Mouse (Mus musculus) cerebellum, adult 9-10 months (tissue): ENCODE results near the gene Arl4c.
"Not testable (repeated sequence)": the region's sequence is repeated elsewhere in the genome, so short reads cannot be mapped to it uniquely, and the experiment has no call there.

ENCODE experiments used
- DNase-seq: peaks from one replicate; pipeline ENCODE4 v3.0.0; 2022

Gene Arl4c

DNA sequence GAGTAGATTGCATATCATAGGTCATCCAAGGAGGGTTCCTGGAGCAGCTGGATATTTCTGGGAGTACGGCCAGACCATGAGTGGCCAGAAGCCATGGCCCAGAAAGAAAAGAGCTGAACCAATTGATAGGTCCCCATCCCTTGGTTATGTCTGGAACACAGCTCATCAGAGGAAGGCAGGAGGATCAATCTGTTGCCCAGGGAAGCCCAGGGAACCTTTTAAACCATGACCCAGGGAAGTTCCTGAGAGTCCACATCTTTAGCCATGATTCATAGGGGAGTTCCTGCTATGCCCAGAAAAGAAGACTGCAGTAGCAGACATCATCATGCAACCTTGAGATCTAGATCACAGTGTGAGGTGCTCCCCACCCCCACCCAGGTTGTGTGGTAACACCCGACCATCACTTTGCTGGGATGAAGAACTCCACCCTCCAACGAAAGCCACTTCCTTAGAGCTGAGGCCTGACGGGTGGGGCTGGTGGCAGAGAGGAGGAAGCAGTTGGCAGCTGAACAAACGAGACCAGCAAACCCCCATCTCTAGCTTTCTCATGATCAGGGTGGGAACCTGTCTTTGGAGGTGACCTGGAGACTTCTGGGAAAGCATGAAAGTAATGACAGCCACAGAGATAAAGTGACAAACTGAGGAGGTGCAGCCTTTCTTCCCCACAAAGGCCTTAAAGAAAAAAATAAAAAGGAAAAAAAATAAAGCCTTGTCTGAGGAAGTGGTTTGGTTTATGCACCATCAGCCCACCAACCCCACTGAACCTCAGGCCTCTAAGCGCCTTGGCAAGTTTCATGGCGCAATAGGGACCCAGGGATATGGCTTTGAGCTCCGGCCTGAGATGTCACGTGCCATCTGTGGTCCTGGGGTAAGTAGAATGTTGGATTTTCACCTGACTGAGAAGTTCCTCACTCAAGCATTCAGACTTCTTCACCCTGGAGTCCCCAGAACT, 47.2 kb downstream of the Arl4c start:
- DNase-seq = no peak

DNA sequence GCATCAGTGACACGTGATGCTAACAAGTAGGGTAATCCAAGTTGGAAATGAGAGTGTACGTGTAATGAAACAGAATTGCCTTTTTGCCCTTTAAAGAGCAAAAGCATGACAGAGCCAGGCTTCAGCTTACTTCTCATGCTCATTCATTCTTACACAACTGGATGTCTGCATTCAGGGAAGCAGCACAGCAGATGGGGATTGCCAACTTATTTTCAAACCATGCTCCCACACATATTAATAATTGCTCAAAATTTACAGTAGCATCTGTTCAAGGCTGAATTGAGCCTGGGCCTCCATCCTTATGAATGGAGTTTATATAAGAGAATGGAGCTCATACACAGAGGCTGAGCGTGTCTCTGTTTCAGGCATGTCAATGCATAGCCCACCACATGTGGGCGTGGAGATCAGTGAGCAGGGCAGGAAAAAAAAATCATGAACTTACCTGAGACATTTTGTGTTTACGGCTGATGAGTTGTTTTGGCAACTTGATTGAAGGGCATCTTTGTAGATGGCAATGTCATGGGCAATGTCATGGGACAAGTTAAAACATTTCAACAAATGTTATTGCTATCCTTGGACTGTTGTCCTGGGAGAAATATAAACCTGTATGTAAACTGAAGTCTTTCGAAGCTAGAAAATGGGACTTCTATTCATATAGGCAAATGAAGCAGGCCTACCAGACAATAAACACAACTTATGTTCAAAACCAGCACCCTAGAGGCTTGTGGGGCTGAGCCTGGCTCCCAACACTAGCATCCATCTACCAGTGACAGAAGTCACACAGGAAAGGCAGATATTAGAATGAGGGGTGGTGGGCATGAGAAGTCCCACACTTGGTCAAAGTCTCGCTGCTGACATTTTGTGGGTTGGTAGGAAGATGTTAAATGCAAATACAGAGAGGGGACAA, 48.2 kb downstream of the Arl4c start:
- no peak for DNase-seq

DNA sequence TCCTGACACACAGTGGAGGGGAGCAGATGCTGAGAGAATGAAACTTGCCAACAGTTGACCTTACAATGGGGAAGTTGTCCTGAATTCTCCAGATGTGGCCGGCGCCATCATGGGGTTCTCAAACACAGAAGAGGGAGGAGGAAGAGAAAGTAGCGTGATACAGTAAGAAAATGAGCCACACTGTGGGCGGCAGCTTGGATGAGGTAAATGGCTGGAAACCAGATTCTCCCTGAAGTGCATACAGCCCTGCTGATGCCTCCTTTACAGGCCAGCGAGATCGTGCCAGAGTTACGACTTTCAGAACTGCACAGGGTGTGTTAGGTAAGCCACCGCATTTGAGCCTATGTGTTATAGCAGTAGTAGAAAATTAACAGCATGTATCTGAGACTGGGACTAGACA, 49.3 kb downstream of the Arl4c start:
- DNase-seq = no peak

DNA sequence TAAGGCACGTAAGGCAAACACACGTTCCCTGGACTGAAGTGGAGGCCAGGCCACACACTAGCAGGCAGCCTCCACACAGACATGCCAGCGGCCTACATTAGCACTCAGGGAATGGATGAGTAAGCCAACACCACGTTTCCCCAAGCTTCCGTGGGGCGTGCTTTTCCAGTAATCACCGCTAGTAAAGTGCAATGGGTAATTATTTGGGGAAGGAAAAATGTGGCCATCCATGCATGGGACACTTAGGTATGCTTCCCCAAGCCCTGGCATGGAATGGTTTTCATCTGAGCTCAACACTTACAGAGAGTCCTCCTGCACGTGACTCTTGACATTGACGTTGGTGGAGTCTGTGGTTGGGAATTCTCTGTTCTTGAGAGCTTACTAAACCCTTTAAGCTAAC, 50.4 kb downstream of the Arl4c start:
- DNase-seq = no peak

DNA sequence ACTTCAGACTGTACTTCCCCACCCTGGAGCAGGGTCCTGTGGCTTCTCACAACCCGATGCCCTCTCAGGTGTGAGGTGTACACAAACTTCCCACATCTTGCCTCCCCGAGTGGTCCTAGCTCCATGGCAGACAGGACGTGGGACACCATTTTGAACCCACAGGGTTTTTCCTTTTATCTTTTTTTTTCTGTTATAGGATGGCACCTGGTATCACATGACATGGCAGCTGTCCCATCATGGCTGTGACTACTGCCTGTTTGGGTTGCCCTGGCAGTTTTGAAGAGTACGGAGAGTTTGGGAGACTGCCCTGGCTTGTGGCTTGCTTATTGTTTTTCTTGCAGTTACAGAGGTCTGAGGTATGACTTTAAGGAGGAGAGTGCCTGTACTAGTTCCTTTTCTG, 53.3 kb downstream of the Arl4c start:
- no peak for DNase-seq

DNA sequence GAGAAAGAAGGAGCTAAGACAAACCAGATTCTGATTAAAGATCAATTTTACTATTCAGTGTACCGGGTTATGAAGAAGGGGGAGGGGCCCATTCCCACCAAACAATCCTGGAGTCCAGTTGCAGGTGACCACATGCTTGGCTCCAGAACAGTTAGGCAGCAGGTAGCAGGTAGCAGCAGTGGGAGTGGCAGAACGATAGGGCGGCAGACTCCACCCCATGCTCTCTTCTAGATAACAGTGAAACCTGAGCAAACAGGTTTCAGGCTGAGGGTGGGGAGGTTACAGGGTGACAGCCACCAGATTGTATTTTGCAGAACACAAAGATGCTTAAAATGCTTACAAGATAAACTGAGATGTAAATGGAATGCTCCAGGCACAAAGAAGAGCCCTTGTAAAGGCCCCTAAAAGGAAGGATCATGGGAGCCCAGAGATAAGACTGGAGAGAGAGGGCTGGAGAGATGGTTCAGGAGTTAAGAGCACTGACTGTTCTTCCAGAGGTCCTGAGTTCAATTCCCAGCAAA, 56.4 kb downstream of the Arl4c start:
- DNase-seq = no peak

DNA sequence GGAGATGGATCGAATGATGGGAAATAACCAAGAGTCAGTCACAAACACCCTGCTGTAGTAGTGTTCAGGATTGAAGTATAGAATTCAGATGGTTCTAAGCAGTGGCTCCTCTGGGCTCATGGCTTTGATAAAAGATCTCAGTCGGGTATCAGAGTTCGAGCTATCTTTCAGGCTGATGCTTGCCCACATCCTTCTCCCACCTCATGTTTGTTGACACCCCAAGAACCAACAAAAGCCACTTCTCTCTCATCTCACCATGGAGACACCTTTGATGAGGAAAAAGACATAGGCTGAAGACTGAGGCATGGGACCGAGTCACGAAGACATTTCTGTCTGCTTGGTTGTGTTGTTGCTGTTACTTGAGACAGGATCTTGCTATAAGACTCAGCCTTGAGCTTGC, 57.6 kb downstream of the Arl4c start:
- no peak for DNase-seq

DNA sequence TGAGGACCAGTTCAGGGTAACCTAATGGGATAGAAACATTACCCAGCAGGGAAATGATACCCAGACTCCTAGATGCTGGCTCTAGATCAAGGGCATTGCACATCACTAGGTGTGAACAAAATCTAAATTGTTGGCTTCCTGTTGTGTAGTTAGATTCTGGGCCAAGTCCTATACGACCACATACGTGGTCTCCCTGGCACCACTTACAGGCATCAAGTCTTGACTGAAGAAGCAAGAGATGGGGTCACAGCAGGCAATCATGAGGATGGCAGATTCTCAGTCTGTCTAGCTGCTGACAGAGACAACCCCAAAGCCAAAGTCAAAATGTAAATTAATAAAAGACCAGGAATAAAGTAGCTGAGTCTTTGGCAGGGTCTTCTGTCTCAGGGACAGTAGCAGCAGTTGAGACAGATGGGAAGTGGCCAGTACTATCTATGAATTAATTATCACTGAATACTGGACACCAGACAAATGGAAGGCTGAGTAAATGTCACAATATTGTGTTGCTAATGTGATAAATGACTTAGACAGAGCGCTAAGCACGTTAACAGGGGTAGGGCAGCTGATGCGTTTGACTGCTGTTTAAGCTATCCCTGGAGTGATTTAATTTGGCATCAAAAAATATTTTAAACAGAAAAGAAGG, 58.7 kb downstream of the Arl4c start:
- no peak for DNase-seq

DNA sequence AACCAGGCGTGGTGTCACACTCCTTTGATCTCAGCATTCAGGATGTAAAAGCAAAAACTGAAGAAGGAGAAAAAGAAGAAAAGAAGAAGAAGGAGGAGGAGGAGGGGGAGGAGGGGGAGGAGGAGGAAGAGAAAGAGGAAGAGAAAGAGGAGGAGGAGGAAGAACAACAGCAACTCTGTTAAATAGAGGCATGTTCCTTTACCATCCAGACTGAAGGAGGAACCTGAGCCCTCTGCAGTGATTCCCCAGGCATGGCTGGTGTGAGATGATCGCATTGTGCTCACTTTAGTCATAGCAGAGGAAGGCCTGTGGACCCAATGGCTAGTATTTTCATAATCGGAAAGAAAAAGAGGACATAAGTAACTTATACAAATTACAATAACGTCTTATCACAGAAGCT, 59.3 kb downstream of the Arl4c start:
- no peak for DNase-seq

DNA sequence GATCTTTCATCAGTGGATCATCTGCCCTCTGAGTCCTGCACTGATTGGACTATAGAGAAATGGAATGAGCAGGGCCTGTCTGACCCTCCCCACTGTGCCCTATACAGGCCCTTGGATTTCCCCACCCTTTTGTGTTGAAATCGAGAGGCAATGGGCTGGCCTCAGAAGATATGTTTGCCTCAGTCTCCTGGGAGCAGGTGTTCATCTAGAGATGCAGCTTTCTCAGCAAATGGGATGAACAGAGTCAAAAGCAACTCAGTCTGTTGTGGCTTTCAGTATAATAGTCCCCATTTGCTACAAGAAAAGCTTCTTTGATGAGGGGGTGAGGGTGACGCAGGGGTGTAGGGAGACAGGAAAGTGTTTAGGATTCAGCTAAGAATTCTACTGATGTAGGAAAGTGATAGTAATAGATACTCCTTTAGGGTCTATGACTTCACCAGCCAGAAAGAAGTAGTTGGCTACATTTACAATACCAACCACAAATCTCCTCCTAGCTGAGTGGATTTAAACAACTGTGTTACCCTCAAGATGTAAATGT, 60.3 kb downstream of the Arl4c start:
- DNase-seq = no peak

DNA sequence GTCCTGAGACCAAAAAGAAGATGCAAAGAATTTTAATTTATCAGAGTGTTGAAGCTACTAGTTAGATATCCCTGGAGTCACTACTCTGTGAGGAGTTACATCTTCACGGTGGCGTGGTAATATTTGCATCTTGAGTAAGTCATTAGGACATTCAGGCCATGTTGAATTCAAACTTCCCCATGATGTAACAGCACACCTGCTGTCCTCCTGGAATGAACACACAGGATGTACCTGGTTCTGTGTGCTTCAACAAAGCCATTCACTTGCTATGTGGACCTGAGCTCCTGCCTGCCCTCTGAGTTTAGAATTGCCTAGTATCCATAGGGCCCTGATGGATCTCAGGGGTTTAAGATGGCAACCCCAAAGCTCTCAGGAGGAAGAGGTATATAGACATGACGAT, 60.8 kb downstream of the Arl4c start:
- DNase-seq = no peak

DNA sequence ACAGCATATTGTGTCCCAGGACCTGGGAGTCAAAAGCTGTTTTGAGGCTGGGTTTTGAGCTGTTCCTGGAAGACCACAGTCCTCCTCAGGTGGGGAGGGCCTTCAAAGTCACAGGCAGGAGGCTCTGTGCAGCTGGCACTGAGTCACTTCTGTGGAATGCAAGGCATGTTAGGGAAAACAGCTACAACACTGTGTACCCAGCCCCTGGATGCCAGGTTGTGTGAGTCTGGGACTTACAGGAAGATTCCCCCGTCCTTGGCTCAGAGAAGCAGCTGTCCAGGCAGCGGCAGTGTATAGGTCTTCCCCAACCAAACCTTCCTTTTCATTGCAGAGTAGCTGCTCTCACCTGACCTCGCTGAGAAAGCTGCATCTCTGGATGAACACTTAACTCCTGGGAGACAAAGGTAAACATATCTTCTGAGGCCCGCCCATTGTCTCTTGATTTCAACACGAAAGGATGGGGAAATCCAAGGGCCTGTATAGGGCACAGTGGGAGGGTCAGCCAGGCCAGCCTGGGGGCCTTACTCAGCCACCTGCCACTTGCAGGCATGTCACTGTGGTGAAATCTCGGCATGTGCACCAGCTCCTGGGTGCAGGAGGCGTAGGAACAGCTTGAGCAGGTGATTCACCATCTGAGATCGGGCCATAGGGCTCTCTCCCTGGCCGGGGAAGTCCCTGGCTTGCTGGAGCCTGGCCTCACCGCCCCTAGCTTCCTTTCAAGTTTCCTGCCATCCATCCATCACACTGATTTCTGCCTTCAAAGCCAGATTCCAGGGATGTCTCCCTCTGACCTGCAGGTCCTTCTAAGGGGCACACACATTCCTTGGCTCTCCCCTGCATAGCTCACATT, 62.4 kb downstream of the Arl4c start:
- no peak for DNase-seq

DNA sequence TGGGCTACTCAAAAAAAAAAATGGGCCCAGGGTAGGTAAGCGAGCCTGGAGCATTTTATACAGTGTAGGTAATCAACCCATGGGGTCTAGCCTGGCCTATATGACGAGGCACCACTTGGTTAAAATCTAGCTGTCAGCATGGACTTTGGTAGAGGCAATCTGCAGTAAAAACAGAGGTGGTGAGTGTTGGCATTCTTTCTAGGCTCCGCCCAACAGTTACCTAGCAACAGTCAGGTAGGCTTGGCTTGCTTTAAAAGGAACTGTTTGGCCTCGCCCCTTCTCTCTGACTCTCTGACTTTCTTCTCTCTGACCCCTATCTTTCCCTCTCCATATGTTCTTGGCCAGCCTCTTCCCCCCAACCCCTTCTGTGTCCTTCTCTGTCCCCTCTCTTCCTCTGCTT, 63.4 kb downstream of the Arl4c start:
- no peak for DNase-seq

DNA sequence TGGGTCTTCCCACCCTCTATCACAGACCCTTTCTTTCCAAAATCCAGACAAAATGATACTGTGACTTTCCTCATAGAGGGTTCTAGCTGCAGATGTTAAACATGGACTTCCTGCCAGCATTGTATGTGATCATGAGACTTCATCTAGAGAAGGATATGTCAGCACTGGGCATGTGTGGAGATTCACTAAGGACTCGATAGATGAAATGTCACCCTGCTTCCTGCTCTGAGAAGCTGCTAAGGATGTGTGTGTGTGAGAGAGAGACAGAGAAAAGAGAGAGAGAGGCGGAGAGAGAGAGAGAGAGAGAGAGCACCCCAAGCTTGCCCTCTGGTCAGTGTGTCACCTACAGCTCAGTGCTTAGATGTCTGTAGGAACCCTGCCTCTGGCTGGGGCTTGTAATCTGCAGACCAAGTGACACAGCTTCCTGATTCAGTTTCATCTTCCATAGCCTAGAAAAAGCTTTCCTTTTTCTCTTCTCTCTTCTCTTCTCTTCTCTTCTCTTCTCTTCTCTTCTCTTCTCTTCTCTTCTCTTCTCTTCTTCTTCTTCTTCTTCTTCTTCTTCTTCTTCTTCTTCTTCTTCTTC, 65.4 kb downstream of the Arl4c start:
- not testable (repeated sequence) for DNase-seq

DNA sequence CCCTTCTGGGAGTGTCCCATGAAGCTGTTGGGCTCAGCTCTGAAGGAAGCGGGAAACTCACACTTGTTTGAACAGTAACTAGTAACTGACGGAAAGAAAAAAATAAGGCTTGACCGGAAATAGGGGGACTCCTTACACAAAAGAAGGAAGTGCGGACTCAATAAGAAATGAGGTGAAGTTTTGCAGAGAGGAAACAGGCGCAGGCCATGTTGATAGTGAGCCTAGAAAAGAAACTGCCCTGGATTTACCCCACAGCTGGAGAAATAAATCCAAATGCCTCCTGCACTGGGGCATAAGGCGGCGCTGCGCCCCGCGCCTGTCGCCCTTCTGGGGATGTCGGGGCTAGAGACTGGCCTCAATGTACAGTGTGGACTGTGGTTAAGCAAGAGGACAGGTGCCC, 66.4 kb downstream of the Arl4c start:
- no peak for DNase-seq

DNA sequence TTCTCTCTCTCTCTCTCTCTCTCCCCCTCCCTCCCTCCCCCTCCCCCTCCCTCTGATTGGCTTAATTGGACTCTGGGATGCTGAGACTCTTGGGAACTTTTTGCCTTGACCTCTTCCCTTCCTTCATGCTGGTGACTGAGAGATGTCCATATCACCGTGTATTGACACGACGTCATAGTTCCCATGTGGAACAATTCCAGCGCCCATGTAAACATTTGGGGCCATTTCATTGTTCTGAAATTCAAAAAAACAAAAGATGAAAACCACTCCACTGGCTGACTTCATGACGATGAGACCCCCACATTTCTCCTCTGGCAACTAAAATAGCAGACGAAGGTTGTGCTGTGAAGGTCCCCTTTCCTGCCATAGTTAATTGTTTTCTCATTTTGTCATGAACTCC, 69.2 kb downstream of the Arl4c start:
- no peak for DNase-seq

DNA sequence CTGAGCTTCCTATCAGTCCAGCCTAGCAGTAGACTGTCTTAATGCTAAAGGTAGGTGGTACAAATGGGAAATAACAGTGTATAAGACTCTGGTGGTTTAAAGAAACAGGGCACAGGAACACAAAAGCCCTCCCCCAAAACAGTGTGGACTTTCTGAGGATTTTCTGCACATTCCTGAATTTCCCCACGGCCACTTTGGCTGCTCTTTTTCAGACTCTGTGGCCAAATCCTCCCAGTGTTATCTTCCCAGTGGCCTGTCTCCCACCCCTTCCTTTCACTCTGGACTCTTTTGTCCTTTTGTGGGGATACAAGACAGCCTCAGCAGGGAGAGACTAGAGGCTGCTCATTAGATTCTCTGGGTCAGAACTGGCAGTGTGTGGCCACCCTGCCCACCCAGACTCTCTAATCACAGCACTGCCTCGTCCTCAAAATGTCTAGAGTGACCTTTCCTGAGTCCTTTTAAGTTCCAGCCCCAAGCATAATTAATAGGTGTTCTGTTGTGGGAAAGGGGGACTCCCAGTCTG, 72.0 kb downstream of the Arl4c start:
- no peak for DNase-seq

DNA sequence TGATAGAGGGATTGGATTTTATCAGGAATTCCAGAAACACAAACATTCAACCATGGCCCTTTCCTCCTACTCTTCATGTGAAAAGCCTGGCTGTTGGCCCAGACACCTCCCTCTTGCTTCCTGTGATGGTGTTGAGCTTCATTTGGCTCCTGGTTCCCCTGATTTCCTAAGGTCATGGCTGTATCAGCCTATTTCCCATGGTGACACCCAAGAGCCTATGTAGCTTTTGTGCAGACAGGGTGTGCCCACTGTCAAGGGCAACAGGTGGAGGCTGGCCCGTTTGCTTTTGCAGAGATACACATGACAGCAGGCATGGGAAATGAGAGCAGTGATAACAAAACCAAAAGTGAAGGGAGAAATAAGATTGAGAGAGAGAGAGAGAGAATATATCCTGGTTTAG, 76.8 kb downstream of the Arl4c start:
- DNase-seq = no peak

DNA sequence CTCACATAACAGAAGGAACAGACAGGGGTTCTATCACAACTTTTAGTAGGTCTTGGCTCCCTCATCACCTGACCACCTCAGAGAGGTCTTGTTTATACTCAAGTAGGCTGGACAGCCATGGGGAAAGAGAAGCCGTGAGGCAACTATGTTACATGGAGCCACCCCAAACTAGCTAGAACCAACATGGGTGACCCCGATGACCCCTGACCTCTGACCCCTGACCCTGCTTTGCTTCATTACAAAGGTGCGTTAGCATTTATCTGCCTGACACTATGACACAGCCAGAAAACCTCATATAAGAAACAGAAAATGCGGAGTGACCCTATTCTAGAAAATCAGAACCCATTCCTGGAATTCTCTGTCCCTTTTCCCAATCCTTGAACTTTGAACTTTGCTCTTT, 77.6 kb downstream of the Arl4c start:
- no peak for DNase-seq

DNA sequence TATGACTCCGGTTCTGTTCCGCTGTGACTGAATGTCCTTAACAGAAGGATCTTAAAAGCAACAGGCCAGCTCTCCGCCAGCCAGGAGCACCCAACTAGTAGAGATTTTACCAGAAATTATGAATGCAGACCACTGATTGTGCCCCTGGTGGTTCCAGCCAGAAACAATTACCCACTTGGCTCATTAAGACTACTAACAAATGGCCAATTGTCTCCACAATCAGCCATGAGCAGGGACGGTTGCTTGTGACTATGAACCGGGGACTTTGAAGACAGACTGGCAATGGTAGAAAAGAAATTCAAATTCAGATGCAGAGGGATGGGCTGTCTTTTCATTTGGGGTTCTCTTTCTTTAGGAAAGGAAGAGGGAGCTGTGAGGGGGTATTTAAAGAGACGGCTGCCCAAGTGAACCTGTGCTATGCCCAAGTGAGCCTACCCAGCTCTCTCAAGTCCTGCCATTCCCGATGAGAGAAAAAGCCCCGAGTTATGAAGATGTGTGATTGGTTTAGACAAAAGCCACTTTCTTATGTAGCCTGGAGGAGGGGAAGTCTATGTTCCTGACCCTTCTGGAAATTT, 78.4 kb downstream of the Arl4c start:
- DNase-seq = no peak
